In the genomic region with DNA sequence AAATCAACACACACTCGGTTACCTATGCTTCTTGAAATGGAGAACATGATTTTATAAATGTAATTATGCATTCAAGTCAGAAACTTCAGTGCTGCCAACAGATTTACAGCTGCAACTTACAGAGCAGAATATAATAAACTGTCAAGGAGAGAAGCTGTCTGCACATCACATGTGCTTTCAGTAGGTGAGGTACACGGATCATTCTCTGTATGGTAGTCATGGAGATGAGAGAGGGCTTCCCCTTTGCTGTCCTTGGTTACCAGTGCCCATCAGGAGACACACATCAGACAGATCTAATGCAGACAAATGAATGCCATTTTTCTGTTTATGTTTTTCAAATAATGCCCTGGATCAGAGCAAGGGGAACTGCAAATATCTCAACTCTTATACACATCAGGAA, we compare ENCODE assay signal across 23 mouse cellular contexts.
A peak's percentile ranks its signal among the peaks of the same experiment; 100 is the strongest.
DNase-seq lines count a peak whose midpoint lies in the region; ATAC-seq and TF ChIP-seq lines count a peak whose summit lies in the region.
"Had no signal": no experiment of that assay in that cellular context is flagged by ENCODE, and none has a peak within 500 bp of the region (broad histone marks: within the 10 kb centered on the region; RNA-seq: fewer than 3 reads in every experiment).

No protein-coding gene starts in this region.

- TF ChIP-seq POLR2A in kidney, adult 2 months (IDR thresholded peaks at IDR 0.05; ENCODE audit: low read depth, low read length): no peak

- no peak for TF ChIP-seq EP300 in lung, postnatal 0 days (IDR thresholded peaks at IDR 0.05)

- WGBS in hindbrain, postnatal 0 days: 22% methylated on average over 2 of the region's 2 CpGs
- 29% methylated on average over 2 of the region's 2 CpGs for WGBS in hindbrain, embryonic 14.5 days
- 18% methylated on average over 2 of the region's 2 CpGs for WGBS in forebrain, embryonic 14.5 days
- 23% methylated on average over 2 of the region's 2 CpGs for WGBS in midbrain, embryonic 14.5 days
- 27% methylated on average over 2 of the region's 2 CpGs for WGBS in neural tube, embryonic 15.5 days
- 64% methylated on average over 2 of the region's 2 CpGs for WGBS in kidney, adult 2 months
- WGBS in lung, postnatal 0 days: 43% methylated on average over 2 of the region's 2 CpGs

- intact Hi-C loops in gastrocnemius, postnatal 36 days (cut with DNase I): no loop called here

- H3K9ac ChIP-seq in hindbrain, postnatal 0 days (replicated peaks; ENCODE audit: low read length): no peak overlapping the region
- H3K9ac ChIP-seq in hindbrain, embryonic 14.5 days: no peak overlapping the region
- H3K9ac ChIP-seq in forebrain, embryonic 14.5 days (ENCODE audit: low read length): no peak overlapping the region
- H3K9ac ChIP-seq in midbrain, embryonic 14.5 days (replicated peaks; ENCODE audit: low read length): no peak overlapping the region
- H3K9ac ChIP-seq in neural tube, embryonic 15.5 days (replicated peaks): no peak overlapping the region
- H3K9ac ChIP-seq in lung, postnatal 0 days (replicated peaks; ENCODE audit: low read depth): no peak overlapping the region
- H3K9ac ChIP-seq: embryonic facial prominence, embryonic 15.5 days; heart, embryonic 12.5 days; limb, embryonic 13.5 days; liver, embryonic 12.5 days; stomach, embryonic 15.5 days had no signal

- H3K4me3 ChIP-seq in hindbrain, postnatal 0 days (ENCODE audit: low read length): no peak overlapping the region
- H3K4me3 ChIP-seq in hindbrain, embryonic 14.5 days (replicated peaks; ENCODE audit: low read length): no peak overlapping the region
- no peak overlapping the region for H3K4me3 ChIP-seq in forebrain, embryonic 14.5 days (ENCODE audit: low read depth, low read length)
- H3K4me3 ChIP-seq in midbrain, embryonic 14.5 days (replicated peaks; ENCODE audit: low read depth, low read length): no peak overlapping the region
- H3K4me3 ChIP-seq in neural tube, embryonic 15.5 days (replicated peaks): no peak overlapping the region
- H3K4me3 ChIP-seq in kidney, adult 2 months (ENCODE audit: insufficient read depth, low read depth, low read length): no peak overlapping the region
- no peak overlapping the region for H3K4me3 ChIP-seq in lung, postnatal 0 days (ENCODE audit: low read depth, low read length)
- H3K4me3 ChIP-seq: embryonic facial prominence, embryonic 15.5 days; heart, embryonic 12.5 days; limb, embryonic 13.5 days; liver, embryonic 12.5 days; megakaryocyte, embryonic 14.5 days; stomach, embryonic 15.5 days had no signal

- H3K27me3 ChIP-seq in hindbrain, postnatal 0 days (ENCODE audit: insufficient read depth, low read length): no peaks in the 10 kb centered on the region
- no peaks in the 10 kb centered on the region for H3K27me3 ChIP-seq in hindbrain, embryonic 14.5 days (ENCODE audit: control insufficient read depth, insufficient read depth, low read length)
- peaks cover 4% of the 10 kb centered on the region; the same call in 1 of the 2 replicates for H3K27me3 ChIP-seq in forebrain, embryonic 14.5 days (replicated peaks; ENCODE audit: control insufficient read depth, insufficient read depth, low read length)
- H3K27me3 ChIP-seq in midbrain, embryonic 14.5 days (ENCODE audit: control insufficient read depth, insufficient read depth, low read length): no peaks in the 10 kb centered on the region
- no peaks in the 10 kb centered on the region for H3K27me3 ChIP-seq in neural tube, embryonic 15.5 days (replicated peaks)
- no peaks in the 10 kb centered on the region for H3K27me3 ChIP-seq in kidney, adult 2 months (replicated peaks; ENCODE audit: control insufficient read depth, insufficient read depth, low read length)
- no peaks in the 10 kb centered on the region for H3K27me3 ChIP-seq in lung, postnatal 0 days (replicated peaks; ENCODE audit: insufficient read depth, low read length)
- H3K27me3 ChIP-seq: embryonic facial prominence, embryonic 15.5 days; heart, embryonic 12.5 days; limb, embryonic 13.5 days; liver, embryonic 12.5 days; megakaryocyte, embryonic 14.5 days; stomach, embryonic 15.5 days had no signal

- H3K36me3 ChIP-seq in hindbrain, postnatal 0 days (ENCODE audit: insufficient read depth, low read length): no peaks in the 10 kb centered on the region
- no peaks in the 10 kb centered on the region for H3K36me3 ChIP-seq in hindbrain, embryonic 14.5 days (replicated peaks; ENCODE audit: control insufficient read depth, insufficient read depth)
- no peaks in the 10 kb centered on the region for H3K36me3 ChIP-seq in forebrain, embryonic 14.5 days (ENCODE audit: control insufficient read depth, insufficient read depth, low read length)
- no peaks in the 10 kb centered on the region for H3K36me3 ChIP-seq in midbrain, embryonic 14.5 days (ENCODE audit: control insufficient read depth, insufficient read depth, low read length)
- H3K36me3 ChIP-seq in neural tube, embryonic 15.5 days: no peaks in the 10 kb centered on the region
- no peaks in the 10 kb centered on the region for H3K36me3 ChIP-seq in kidney, adult 2 months (ENCODE audit: control insufficient read depth, insufficient read depth, low read length)
- no peaks in the 10 kb centered on the region for H3K36me3 ChIP-seq in lung, postnatal 0 days (ENCODE audit: insufficient read depth, low read length)
- H3K36me3 ChIP-seq: embryonic facial prominence, embryonic 15.5 days; heart, embryonic 12.5 days; limb, embryonic 13.5 days; liver, embryonic 12.5 days; stomach, embryonic 15.5 days had no signal

- DNase-seq in hindbrain, postnatal 0 days (ENCODE audit: low spot score): peak; percentile 3
- DNase-seq in hindbrain, embryonic 14.5 days (ENCODE audit: low spot score): no peak
- DNase-seq in forebrain, embryonic 14.5 days (ENCODE audit: low spot score): peak; percentile 19
- peak; percentile 45 for DNase-seq in midbrain, embryonic 14.5 days
- DNase-seq in kidney, adult 2 months: no peak
- no peak for DNase-seq in gastrocnemius, postnatal 36 days
- DNase-seq in lung, postnatal 0 days (ENCODE audit: low spot score): no peak
- DNase-seq: adrenal gland, postnatal 10 days; cerebellum, adult 9-11 months; gastrocnemius, postnatal 14 days; heart, adult 18-20 months; heart, postnatal 10 days; kidney, postnatal 4 days; lung, adult 18-20 months; thymus, postnatal 25 days had no signal

- peak; percentile 67 for ATAC-seq in hindbrain, postnatal 0 days
- ATAC-seq in hindbrain, embryonic 14.5 days (ENCODE audit: low FRiP score): no peak
- peak; percentile 67; the same call in 1 of the 2 replicates for ATAC-seq in forebrain, embryonic 14.5 days
- ATAC-seq in midbrain, embryonic 14.5 days (ENCODE audit: low FRiP score, low TSS enrichment): peak; percentile 57
- peak; percentile 63; the same call in 1 of the 2 replicates for ATAC-seq in neural tube, embryonic 15.5 days (ENCODE audit: low FRiP score)
- no peak for ATAC-seq in lung, postnatal 0 days
- ATAC-seq: intestine, postnatal 0 days; liver, embryonic 12.5 days had no signal

- no peak for TF ChIP-seq CTCF in hindbrain, postnatal 0 days (IDR thresholded peaks at IDR 0.05; ENCODE audit: low read depth)
- no peak for TF ChIP-seq CTCF in kidney, adult 2 months (conservative IDR thresholded peaks at IDR 0.05; ENCODE audit: insufficient read depth, insufficient read length, low read depth, low read length)
- TF ChIP-seq CTCF in lung, postnatal 0 days (IDR thresholded peaks at IDR 0.05): no peak

- H3K27ac ChIP-seq in hindbrain, postnatal 0 days: no peak overlapping the region
- no peak overlapping the region for H3K27ac ChIP-seq in hindbrain, embryonic 14.5 days
- no peak overlapping the region for H3K27ac ChIP-seq in forebrain, embryonic 14.5 days (ENCODE audit: low read depth, low read length)
- H3K27ac ChIP-seq in midbrain, embryonic 14.5 days (replicated peaks; ENCODE audit: low read depth, low read length): peak overlapping the region; percentile 14; the same call in 1 of the 2 replicates
- no peak overlapping the region for H3K27ac ChIP-seq in neural tube, embryonic 15.5 days (replicated peaks)
- no peak overlapping the region for H3K27ac ChIP-seq in kidney, adult 2 months (ENCODE audit: insufficient read depth, low read depth, low read length)
- no peak overlapping the region for H3K27ac ChIP-seq in lung, postnatal 0 days (ENCODE audit: low read length)
- H3K27ac ChIP-seq: embryonic facial prominence, embryonic 15.5 days; limb, embryonic 13.5 days; liver, embryonic 12.5 days; stomach, embryonic 15.5 days had no signal

- no peak overlapping the region for H3K4me2 ChIP-seq in hindbrain, postnatal 0 days (ENCODE audit: low read depth, low read length)
- no peak overlapping the region for H3K4me2 ChIP-seq in hindbrain, embryonic 14.5 days (replicated peaks)
- no peak overlapping the region for H3K4me2 ChIP-seq in forebrain, embryonic 14.5 days (ENCODE audit: low read length)
- H3K4me2 ChIP-seq in midbrain, embryonic 14.5 days (ENCODE audit: low read length): no peak overlapping the region
- H3K4me2 ChIP-seq in neural tube, embryonic 15.5 days: no peak overlapping the region
- no peak overlapping the region for H3K4me2 ChIP-seq in lung, postnatal 0 days (replicated peaks; ENCODE audit: low read depth, low read length)
- H3K4me2 ChIP-seq: embryonic facial prominence, embryonic 15.5 days; heart, embryonic 12.5 days; limb, embryonic 13.5 days; liver, embryonic 12.5 days; stomach, embryonic 15.5 days had no signal

- H3K4me1 ChIP-seq in hindbrain, postnatal 0 days (ENCODE audit: insufficient read depth, low read length): no peaks in the 10 kb centered on the region
- H3K4me1 ChIP-seq in hindbrain, embryonic 14.5 days (replicated peaks; ENCODE audit: control insufficient read depth, insufficient read depth, low read length): no peaks in the 10 kb centered on the region
- peaks cover 6% of the 10 kb centered on the region; the same call in 1 of the 2 replicates for H3K4me1 ChIP-seq in forebrain, embryonic 14.5 days (ENCODE audit: control insufficient read depth, insufficient read depth, low read length)
- peaks cover 12% of the 10 kb centered on the region for H3K4me1 ChIP-seq in midbrain, embryonic 14.5 days (ENCODE audit: control insufficient read depth, insufficient read depth, low read length)
- 0 out of 2 replicates have a peak, but pooled peaks cover 3% of the 10 kb centered on the region for H3K4me1 ChIP-seq in neural tube, embryonic 15.5 days
- no peaks in the 10 kb centered on the region for H3K4me1 ChIP-seq in kidney, adult 2 months (ENCODE audit: control insufficient read depth, insufficient read depth, low read length)
- H3K4me1 ChIP-seq in lung, postnatal 0 days (ENCODE audit: insufficient read depth, low read depth, low read length): no peaks in the 10 kb centered on the region
- H3K4me1 ChIP-seq: embryonic facial prominence, embryonic 15.5 days; heart, embryonic 12.5 days; limb, embryonic 13.5 days; liver, embryonic 12.5 days; megakaryocyte, embryonic 14.5 days; stomach, embryonic 15.5 days had no signal

- no peaks in the 10 kb centered on the region for H3K9me3 ChIP-seq in hindbrain, postnatal 0 days (ENCODE audit: low read length)
- H3K9me3 ChIP-seq in hindbrain, embryonic 14.5 days (ENCODE audit: control insufficient read depth, low read length): no peaks in the 10 kb centered on the region
- H3K9me3 ChIP-seq in forebrain, embryonic 14.5 days (replicated peaks; ENCODE audit: control insufficient read depth, low read length): no peaks in the 10 kb centered on the region
- H3K9me3 ChIP-seq in midbrain, embryonic 14.5 days (ENCODE audit: control insufficient read depth, low read length): no peaks in the 10 kb centered on the region
- no peaks in the 10 kb centered on the region for H3K9me3 ChIP-seq in neural tube, embryonic 15.5 days (replicated peaks)
- H3K9me3 ChIP-seq in lung, postnatal 0 days (ENCODE audit: low read length): no peaks in the 10 kb centered on the region
- H3K9me3 ChIP-seq: embryonic facial prominence, embryonic 15.5 days; heart, embryonic 12.5 days; limb, embryonic 13.5 days; liver, embryonic 12.5 days; megakaryocyte, embryonic 14.5 days; stomach, embryonic 15.5 days had no signal

Comparison
In these comparisons a context has a peak if more than half of its experiments do, and no peak if none do; other contexts are left out.
1. ATAC-seq: peak in hindbrain, postnatal 0 days (single experiment), forebrain, embryonic 14.5 days (single experiment), midbrain, embryonic 14.5 days (single experiment) and neural tube, embryonic 15.5 days (single experiment); none in hindbrain, embryonic 14.5 days (single experiment) and lung, postnatal 0 days (single experiment).
2. DNase-seq: peak in hindbrain, postnatal 0 days (single experiment), forebrain, embryonic 14.5 days (single experiment) and midbrain, embryonic 14.5 days (single experiment); none in hindbrain, embryonic 14.5 days (single experiment), kidney, adult 2 months (single experiment), gastrocnemius, postnatal 36 days (0 of 2) and lung, postnatal 0 days (single experiment).